Mouse (Mus musculus) hematopoietic multipotent progenitor cell, adult 10-12 weeks (in vitro differentiated cells): ENCODE results near the gene Car3. TPM values are rescaled to one million over a fixed set of nuclear protein-coding genes. Genes with fewer than 3 reads are reported as not detected.

Experiments used
- polyA plus RNA-seq: library from polyadenylated mRNA; stranded (reverse); fragments of >175 nt; gene quantifications from 2 replicates; pipeline ENCODE4 v1.2.3, GENCODE M21; 2012; ENCODE audit warnings: low replicate concordance

Gene Car3
- 2.0 and 2.4 TPM in 2 replicates for polyA plus RNA-seq

GRCm38 (mm10) chr3:14863022-14863711 is at the start of gene Car3:
TSS of gene Car3 (plus strand) at chr3:14863512.

GRCm38 (mm10) chr3:14886102-14887098 is 23.1 kb downstream of the Car3 start, which contains the start of gene Car2:
TSS of gene Car2 (plus strand) at chr3:14886273.

Other genes starting within 250 kb of the Car3 start
- 0.48 and 0.68 TPM in 2 replicates for gene Car13, start 221.8 kb upstream of the Car3 start, polyA plus RNA-seq
- 3.4 and 52.8 TPM in 2 replicates for gene Car1, start 55.1 kb upstream of the Car3 start, polyA plus RNA-seq
- 26.6 and 228 TPM in 2 replicates for gene Car2, start 22.8 kb downstream of the Car3 start, polyA plus RNA-seq